Mouse (Mus musculus): ENCODE results near the gene Rbm33. TPM values are rescaled to one million over a fixed set of nuclear protein-coding genes. Genes with fewer than 3 reads are reported as not detected.

The Rbm33 gene
- total RNA-seq, 2 experiments from 2014 or later, result 67.4 to 74.1 TPM

DNA sequence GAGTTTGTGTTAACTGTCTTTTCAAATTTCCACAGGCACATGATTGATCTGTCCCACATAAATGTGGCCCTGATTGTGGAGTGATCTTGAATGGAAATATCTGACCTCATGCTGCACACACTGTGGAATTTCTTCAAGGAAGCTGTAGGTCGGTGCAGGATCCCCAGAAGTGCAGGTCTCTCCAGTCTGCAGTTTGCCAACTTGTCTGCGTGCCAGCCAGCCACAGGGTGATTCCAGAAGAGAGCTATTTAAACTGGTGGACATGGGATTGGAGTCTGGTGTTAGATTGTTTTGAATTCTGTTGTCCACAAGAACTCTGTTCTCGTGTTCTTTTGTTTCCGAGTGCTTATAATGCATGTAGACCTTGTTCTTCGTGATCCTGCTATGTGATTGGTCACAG lies 96.6 kb downstream of the Rbm33 start:
- no peak for DNase-seq

DNA sequence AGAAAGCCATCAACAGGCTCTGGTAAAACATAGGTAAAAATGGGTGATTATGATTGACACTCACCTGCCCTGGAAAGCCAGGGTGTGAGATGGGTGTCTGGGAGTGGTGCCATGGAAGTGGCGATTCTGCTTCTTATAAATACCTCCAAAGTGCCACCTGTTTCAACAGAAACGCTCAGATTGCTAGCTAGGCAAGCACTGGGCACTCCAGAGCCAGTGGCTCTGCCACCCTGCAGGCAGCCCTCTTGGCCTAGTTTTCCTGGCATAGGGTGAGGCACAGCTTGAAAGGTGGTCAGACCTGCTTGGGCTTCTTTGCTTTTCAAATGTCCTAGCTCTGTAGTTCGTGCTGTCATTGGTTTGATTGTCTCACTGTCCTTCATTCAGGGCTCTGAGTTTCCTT lies 97.2 kb downstream of the Rbm33 start:
- DNase-seq, result no peak

DNA sequence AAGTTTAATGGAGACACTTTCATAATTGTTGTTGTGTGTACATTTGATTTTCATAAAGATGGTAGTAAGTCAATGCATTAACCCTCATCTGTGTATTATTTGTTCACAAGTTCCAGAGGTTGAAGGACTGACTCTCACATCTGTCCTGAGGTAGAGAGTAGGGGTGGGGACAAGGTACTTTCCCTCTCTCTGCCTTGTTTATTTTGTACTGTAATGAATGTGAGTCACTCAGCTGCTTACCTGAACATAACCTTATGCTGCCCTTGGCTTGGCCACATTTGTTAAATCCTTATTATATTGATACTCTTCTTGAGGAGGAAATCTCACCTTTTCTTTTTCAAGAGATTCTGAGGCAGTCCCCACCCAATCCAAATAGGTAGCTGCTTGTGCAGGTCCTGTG lies 99.1 kb downstream of the Rbm33 start:
- no peak for DNase-seq

DNA sequence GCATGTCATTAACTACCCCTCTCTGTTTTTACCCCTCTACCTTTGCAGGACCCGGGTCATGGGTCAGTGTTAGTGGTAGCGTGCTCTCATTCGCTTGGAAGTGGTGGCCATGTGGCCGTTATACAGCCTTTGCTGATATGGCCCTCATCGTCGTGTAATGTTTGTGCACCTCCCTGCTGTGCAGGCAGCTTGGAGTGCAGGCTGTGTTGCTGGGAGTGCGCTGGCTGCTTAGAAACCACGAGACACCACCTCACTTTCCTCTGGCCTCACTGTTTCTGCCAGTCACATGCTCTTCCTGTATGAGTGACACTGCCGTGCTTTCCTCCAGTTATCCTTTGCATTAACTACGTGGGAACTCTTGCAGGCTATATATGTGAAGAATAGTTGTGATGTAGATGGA lies 101.8 kb downstream of the Rbm33 start:
- no peak for DNase-seq

DNA sequence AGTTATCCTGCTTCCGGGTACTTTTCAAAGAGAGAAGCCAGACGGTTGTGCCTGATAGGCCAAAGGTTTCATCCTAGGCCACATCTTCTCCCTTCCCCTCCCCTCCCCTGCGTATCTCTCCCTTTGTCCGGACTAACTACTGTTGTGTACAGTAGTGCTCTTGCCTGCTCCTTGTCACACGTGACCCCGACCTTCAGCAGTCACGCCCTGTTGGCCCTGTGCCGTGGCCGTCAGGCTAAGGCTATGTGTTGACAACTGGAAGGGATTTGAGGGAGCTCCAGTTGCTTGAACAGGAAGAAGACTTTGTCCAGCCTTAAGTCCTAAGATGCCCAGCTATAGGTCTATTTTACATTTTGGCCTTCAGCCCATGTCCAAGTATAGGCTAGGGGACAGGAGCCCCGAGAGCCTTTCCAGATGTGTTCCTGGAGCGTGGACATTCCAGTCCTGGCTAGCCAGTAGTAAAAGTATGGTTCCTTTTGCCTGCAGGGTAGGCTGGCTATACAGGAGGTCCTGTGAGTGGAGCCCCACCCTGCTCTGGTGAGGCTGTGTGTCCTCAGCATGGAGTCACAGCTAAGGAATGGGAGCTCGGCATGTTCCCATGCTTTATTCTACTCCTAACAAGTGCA lies 102.8 kb downstream of the Rbm33 start:
- DNase-seq, result no peak

DNA sequence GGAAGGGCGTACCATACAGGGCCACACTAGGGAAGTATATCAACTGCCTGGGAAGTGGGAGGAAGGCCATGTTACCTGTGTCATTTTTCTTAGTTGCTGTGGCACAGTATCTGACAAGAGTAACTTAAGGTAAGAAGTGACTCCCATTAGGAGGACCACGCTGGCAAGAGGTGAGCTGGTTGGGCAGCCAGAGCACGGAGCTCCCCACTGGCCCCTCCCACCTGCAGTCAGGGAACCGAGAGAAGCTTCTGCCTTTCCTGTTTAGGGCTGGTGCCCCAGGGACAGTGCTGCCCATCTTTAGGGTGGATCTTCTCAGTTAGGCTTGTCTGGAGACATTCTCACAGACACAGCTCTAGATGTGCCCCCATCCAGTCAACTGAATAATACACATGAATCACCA lies 106.9 kb downstream of the Rbm33 start:
- DNase-seq, result no peak

DNA sequence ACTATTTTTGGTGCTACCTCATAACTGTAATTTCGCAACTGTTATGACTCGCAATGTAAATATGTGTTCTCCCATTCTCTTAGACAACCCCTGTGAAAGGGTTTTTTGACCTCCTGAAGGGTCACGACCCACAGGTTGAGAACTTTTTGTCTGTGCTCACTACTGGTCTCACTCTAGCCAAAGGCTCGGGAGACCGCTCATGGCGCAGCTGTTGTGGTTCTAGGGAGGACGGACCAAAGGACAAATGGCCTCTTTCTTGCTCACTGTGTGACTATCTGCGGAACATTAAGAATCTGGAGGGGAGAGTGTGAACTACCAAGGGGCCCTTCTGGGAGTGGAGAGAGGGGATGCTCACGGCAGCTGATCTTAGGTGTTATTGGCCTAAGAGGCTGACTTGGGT lies 109.0 kb downstream of the Rbm33 start:
- no peak for DNase-seq

DNA sequence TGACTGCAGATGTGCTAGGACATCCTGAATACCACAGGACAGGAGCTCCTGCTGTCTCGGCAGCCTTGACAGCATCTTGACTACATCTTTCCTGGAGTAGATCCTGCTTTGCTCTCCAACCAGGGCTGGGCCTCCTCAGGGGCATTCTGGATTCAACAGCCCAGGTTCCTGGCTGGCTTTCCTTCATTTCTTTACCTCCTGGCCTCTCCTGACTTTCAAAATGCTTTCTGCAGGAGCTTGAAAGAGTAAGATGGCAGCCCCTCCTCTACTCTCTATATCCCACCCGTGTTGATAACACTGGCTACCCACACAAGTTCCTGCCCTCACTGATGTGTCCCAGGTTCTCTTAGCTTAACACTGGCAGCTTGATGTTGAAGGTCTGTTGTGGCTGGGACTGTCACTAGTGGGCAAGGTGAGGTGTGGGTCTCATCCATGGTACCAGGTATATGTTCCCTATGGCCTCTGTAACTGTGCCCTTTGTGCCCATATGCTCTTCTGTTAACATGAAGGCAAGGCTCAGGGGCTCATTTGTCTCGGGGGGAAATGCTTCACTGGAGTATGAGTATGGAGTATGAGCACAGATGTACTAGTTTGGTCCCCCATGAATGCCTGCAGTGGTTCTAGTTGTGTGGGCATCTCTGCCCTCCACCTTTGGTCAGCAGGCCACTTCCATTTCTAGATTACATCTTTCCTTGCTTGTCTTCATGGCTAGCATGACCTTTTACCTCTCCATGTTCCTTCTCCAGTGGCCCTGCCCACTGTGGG lies 133.4 kb downstream of the Rbm33 start:
- DNase-seq, result no peak

DNA sequence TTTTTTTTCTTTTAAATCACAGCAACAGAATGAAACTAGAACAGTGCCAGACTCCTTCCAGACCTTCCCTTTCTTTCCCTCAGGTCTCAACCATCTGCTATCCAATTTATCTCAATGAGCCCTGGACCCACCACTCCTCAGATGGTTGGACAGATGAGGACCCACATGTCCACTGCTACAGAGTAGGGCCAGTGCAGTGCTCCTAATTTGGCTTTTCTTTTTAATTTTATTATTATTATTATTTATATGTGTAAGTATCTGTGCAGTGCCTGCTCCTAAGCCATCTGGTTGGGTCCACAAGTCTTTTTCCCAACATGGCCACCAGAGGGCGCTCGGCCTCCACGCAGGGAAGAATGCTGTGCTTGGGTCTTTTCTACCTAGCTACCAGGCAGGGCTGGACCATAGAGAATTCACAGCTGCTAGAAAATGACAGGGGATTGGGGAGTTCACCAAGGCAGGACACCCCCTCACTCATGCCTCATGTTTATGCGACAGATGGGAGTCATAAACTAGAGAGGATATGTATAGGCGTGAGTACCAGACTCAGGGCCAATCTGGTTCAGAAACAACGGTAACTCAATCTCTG lies 134.2 kb downstream of the Rbm33 start:
- peak; percentile 81 to 86 for DNase-seq

DNA sequence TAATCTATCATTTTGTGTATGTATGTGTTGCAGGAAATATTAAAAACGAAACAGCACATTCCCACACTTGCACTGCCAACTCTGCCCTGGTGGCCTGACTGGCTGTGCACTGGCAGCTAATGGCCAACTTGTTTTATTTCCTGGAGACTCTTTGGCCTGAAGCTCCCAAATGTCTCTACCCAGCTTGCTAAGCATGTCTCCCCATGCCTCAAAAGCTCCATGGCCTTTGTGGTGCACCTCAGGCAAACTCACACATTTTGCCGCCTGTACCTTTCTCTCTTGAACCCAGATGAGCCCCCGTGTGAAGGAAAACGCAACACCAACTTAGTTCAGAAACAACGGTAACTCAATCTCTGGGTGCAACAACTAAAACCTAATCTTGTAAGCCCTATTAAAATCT lies 136.2 kb downstream of the Rbm33 start:
- DNase-seq, result no peak

DNA sequence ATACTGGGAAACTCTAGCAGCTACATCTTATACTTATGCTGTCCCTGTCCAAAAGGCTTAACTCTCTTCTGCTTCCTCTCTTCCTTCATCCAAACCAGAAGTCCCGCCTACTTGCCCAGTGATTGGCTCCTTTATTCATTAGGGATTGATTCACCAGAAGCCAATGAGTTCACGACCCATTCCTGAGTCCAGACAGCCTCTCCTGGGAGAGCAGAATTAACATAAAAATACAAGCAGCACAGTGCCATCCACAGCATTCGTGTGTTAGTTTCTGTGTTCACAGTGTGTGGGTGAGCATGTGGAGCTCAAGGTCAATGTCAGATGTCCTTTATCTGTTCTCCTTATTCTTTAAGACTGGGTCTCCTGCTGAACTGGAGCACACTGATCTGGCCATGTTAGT lies 136.6 kb downstream of the Rbm33 start:
- no peak for DNase-seq

DNA sequence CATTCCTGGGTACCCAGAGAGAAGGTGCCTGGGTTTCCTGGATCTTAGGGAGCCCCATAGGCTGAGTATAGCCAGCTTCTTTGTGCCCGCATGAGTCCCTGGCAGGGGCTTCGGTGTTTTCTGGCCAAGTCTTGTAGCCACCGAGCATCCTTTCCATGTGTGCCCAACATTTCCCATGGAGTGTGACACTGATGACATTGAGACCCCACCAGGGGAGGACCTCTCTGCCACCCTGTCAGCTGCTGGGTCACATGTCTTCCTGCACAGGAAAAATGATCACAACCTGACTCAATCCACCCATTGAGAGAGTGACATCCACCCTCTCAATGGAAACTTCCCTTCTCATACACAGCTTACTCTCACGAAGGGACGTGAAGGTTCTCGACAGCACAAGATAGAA lies 137.6 kb downstream of the Rbm33 start:
- no peak for DNase-seq

DNA sequence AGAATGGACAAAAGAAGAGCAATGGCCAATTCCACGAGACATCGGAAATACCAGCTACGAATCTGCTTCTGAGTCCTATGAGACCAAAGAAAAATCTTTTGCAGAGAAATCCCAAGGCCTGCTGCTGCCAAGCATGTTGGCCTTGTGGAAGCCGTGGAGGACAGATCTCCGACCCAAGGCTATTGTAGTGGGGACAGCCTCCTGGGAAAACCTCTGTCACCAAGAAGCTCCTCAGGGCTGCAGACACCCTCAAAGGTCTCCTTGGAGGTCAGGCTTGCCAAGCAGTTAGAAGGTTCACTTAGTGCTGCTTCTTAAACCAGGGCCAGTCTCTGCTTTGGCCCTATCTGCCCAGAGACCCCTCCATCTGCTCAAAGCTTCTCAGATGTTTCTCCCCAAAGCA lies 138.8 kb downstream of the Rbm33 start:
- DNase-seq, result no peak

DNA sequence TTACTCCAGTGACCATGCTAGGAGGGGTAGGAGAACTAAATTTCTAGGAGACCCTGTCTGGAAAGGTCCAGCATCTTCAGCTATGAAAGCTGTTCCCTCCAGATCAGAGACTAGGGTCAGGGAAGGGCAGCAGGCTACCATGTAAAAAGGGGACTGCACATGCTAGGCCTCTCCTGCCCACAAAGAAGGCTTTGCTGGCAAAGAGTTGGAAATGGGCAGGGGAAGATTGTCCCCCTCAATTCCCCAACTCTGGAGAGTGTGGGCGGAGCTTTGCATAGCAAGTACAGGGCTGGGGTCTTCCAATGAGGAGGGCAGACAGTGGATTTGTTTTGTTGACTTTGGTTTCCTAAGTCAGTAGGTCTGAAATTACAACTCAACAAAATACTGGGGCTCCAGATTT lies 139.4 kb downstream of the Rbm33 start:
- DNase-seq, result no peak

DNA sequence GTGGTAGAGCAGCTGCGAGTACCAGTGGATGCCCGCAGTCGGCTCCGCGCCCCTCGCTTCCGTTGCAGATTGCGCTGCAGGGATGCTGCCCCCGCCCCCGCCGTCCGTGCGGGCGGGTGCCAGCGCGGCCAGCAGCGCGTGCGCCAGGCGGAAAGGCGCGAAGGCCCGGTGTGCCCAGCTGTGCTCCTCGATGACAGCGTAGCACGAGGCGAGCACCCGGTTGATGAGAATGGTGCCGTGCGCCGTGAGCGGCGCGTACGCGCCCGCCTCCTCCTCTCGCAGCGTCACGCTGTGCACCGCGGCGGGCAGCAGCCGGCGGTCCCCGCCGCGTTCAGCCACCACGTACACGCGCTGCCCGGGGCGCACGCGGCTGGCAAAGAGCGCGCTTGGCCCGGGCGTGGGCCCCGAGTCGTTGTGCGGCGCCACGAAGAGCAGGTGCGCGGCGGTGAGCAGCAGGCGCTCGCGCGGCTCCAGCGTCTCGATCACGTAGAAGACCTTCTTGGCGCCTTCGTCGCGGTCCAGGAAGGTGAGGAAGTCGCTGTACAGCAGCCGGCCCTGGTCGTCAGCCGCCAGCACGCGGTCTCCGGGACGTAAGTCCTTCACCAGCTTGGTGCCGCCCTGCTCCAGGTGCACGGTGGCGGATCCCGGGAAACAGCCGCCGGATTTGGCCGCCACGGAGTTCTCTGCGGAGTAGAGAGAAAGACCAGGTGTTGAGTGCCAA lies 141.2 kb downstream of the Rbm33 start:
- DNase-seq, result no peak

DNA sequence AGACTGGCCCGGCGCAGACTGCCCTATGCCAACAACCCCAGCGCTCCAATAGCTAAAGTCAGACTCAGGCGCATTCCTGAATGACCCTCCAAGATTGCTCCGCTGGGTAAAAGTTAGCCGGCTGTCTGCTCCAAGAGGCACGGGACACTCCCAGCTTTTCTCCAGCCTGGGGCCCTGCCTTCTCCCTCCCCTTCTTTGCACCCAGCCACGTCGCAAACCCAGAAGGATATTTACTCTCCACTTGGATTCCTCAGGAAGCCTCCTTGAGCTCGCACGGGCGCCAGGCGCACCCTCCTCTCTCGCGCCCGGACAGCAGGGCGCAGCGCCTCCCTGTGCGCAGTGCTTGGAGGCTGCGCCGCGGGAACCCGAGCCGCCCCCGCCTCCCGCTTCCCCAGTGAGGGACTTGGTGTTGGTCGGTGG lies 141.9 kb downstream of the Rbm33 start:
- no peak for DNase-seq

DNA sequence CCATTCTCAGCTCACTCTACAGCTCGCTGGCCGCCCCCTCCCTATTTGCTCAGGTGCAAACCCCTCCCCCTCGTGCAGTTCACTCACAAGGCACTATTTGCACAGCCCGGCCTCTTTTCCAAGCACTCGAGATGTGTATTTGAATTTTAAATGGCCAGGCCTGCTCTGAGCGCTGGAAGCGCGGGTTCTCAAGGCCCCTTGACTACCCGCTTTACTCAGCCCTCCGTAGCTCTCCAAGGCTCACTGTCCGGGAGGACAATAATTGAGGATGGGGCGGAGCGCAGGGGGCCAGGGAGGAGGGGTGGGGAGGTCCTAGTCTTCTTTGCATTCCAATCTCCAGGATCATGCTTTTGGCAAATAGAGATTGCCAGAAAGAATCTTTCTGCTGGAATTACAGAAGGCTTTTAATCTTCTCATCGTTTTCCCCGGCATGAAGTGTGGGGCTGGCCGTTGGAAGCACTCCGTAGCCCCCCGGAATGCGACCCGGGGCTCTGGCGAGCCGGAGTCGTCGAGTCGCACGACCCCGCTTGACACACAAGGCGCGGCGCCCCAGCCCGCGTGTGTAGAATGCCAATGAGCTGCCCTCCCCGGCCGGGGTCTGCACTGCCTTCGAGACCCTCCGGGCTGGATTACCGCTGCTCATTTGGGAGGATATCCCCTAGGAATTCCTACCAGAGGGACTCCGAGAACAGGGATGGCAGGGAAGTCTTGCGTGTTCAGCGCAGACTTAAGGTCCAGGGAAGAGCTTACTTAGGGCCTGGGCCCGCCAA lies 142.7 kb downstream of the Rbm33 start:
- DNase-seq, result no peak

DNA sequence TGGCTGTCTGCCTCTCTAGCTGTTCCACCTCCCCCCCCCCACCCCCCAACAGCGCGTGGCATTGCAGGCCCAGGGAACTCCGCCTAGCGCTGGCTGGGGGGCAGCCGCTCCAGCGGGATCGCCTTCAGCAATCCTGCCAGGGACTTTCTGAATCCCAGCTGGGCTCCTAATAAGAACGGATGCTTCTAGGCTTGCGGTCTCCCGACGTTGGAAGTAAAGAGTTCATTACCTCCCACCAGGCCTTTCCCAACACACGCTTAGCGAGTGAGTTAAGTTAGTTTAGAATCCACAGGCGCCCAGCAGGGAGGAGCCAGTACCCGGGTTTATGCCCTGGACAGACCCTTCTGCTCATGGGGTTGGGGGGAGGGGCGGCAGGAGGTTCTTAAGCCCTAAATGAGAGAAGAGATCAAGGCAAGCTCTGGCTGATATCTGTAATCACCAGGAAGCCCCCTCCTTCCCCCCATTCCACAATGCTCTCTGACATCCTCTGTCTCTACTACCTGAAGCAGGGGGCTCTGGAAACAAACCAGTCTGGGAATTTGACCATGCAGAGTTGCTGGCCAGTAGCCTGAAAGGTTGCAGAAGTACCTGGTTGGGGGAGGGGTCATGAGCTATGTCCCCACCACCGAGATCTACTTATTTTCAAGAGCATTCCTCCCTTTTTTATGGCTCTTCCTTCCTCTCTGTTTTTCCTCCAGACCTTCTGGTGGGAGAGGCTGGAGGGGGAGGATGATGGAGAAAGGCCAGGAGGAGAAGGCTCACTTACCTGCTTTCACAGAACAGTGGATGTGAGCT lies 143.8 kb downstream of the Rbm33 start:
- DNase-seq, result no peak

DNA sequence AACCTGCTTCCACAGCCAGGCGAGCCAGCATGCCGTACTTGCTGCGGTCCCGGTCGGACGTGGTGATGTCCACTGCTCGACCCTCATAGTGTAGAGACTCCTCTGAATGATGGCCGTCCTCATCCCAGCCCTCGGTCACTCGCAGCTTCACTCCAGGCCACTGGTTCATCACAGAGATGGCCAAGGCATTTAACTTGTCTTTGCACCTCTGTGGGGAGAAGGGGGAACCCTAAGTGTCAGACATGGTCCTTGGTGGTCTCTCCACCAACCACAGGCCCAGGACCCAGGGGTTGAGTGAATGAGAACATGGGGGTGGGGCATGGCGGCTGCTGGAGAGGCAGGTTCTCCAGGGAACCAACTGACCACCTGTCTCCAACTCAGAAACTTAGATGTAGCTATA lies 144.5 kb downstream of the Rbm33 start:
- no peak for DNase-seq

DNA sequence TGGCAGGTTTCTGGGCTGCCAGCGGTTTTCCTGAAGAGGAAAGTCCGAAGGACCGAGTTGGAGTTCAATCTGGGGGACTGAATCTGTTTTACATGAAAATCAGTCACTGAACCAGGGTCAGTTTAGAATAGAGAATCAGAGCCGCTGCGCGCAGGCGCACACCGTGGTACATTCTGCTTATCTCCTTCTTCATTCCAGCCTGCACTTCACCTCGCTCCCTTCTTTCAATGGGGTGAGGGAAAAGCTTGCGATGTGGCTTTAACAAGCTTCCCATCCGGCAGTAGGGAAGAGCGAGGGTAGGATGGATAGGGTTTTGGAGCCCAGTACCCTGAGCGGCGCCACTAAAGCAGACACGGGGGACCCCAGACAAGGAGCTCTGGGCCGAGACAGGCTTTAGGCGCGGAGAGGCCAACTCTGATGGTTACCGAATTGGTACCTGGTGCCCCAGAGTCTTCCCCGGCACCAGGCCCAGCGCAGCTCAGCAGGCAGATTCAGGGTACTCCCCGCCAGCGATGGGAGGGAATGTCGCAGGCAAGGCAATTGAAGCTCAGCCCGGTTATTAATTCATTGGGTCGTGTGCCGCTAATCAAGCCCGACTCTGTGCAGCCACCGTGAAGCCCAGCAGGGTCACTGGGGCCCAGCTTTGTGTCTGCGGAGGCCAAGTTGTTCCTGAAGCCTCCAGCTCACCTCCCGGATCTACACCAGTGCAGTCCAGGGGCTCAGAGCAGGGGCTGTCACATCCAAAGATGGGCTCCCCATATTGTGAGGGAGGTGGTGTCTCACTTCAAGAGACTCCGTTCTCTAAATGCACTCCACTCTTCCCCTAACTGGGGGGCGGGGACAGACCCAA lies 146.0 kb downstream of the Rbm33 start:
- no peak for DNase-seq

DNA sequence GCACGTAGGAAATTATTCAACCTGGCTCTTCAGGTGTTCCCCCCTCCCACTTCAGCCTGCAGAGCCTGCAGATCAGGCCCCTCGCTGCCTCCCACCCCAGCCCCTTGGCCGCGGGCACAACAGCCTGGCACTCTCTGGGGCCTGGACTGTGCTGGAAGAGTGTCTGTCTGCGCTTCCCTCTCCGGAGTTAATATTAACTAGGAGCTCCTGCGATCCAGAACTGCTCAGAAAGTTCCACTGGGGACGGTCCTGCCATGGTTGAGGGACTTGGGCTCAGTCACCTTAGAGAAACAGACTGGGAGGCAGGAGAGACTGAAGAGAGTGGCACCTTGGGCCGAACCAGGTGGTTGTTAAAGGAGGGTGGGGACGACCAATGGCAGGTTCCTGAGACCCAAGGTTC lies 146.7 kb downstream of the Rbm33 start:
- DNase-seq, result no peak
